Mouse (Mus musculus): ENCODE measurements around the gene Rnf145.
A peak's percentile ranks its signal among the peaks of the same experiment; 100 is the strongest.

Gene Rnf145

GRCm38 (mm10) chr11:44509906-44510305, 8.9 kb upstream of the Rnf145 start:
- no peak for DNase-seq (ENCODE audit: low spot score)

- no peak for DNase-seq (ENCODE audit: low spot score)
Observed at GRCm38 (mm10) chr11:44510371-44510770, 8.4 kb upstream of the Rnf145 start.

- DNase-seq (ENCODE audit: low spot score) = peak; percentile 56
Observed at GRCm38 (mm10) chr11:44512044-44513025, 6.4 kb upstream of the Rnf145 start.

DNA sequence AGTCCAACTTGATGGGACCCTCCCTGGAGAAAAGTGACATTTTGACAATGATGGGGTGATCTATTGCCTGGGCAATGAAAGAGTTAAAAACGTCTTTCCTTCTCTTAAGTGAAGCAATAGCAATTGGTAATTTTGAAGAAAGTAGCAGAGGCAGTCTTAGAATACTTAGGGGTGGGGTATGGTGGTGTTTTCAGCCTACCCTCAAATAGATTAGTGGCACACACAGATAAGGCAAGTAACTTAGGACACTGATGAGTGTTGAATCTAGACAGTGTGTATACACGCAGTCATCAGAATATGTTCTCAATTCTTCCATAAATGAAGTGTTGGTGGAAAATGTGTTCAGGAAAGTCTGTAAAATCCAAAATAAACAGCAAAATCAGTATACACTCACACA, 5.7 kb upstream of the Rnf145 start:
- DNase-seq (ENCODE audit: low spot score) = no peak

DNA sequence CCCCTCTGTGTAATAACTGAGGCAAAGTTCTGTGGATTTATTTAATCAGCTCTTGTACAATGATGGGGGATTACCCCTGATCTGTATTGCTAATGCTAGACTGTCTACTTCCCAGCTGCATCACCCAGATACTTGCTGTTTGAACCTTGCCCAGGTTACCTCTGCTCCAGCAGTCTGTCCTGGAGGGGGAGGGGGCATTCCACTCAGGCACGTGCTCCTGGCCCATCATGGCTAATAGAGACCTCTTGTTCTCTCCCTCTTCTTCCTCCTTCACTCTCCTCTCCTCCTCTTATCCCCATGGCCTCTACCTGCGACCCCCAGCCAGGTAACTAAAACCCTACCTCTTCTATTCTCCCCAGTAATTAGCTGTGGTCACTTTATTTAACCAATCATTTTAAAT, 4.1 kb upstream of the Rnf145 start:
- no peak for DNase-seq (ENCODE audit: low spot score)

DNA sequence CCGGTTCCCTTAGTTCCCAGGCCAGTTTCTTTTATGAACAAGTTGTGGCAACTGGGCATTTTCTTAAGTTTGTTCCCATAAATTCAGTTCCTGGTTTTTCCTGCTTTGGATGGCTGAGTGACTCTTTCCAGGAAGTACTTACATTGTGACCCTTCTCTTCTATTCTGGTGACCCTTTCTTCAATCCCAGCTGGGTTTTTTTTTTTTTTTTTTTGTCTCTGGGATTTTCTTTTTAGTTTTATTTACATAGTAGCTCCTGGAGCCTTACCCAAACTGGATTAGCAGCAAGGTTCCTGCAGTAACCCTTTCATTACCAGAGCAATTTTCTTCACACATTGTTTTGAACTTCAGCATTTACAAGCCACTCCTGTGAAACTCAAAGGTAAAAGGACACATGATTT, 2.4 kb upstream of the Rnf145 start:
- no peak for DNase-seq (ENCODE audit: low spot score)

- no peak for DNase-seq (ENCODE audit: low spot score)
Observed at GRCm38 (mm10) chr11:44517561-44518280, 1.0 kb upstream of the Rnf145 start.

GRCm38 (mm10) chr11:44519096-44519949, 559 bp downstream of the Rnf145 start:
- DNase-seq (ENCODE audit: low spot score) = peak; percentile 38

GRCm38 (mm10) chr11:44519950-44520761, 1.4 kb downstream of the Rnf145 start:
- DNase-seq (ENCODE audit: low spot score) = peak; percentile 65

GRCm38 (mm10) chr11:44522594-44522993, 3.8 kb downstream of the Rnf145 start:
- DNase-seq (ENCODE audit: low spot score) = no peak

GRCm38 (mm10) chr11:44525765-44526164, 7.0 kb downstream of the Rnf145 start:
- no peak for DNase-seq (ENCODE audit: low spot score)

DNA sequence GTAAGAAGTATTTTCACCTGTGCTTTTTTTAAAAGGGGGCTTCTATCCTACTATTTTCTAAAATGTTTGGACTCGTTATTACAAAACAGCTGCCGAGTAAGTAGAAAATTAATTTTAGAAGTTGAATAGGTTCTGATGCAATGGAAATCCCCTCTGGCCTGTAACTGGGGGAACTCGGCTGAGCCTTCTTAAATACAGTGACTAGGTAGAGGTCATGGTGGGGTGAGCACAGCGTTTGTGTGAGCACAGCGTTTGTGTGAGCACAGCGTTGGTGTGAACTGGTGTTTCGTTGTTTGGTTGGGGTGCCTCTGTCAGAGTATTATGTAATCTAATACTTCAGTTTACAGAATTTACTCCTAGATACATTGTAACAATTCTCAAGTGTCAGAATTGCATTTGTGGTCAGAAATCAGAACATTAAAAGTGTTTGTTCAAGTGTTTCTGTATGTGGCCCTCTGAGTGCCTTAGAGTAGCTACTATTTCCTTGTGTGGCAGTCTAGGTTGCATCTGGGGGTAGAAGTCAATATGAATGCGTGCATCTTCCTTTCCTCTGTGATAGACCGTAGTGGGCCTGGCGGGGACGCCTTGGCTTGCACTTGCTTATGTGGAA, 8.0 kb downstream of the Rnf145 start:
- no peak for DNase-seq (ENCODE audit: low spot score)

GRCm38 (mm10) chr11:44528560-44529199, 9.9 kb downstream of the Rnf145 start:
- no peak for DNase-seq (ENCODE audit: low spot score)

GRCm38 (mm10) chr11:44529200-44529599, 10.4 kb downstream of the Rnf145 start:
- DNase-seq (ENCODE audit: low spot score) = peak; percentile 53

GRCm38 (mm10) chr11:44529716-44530115, 11.0 kb downstream of the Rnf145 start:
- no peak for DNase-seq (ENCODE audit: low spot score)

DNA sequence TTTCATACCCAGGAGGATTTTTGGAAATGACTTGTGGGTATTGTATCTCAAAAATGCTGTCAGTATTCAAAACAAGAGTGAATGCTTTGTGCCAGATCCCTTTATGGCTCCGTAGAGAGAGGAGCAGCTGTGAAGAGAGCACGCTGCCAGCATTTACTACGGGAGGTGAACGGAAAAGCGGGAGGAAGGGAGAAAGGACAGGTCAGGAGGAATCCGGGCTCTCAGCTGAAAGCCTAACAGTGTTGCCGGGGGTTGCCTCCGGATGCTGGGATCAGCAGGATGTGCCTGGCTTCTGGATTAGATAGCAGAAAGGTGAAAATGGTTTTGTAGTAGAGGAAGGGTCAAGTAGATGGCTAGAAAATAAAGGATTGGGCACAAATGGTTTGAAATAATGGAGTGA, 11.6 kb downstream of the Rnf145 start:
- no peak for DNase-seq (ENCODE audit: low spot score)

- no peak for DNase-seq (ENCODE audit: low spot score)
Observed at GRCm38 (mm10) chr11:44530867-44531266, 12.1 kb downstream of the Rnf145 start.

GRCm38 (mm10) chr11:44531617-44532016, 12.9 kb downstream of the Rnf145 start:
- no peak for DNase-seq (ENCODE audit: low spot score)

GRCm38 (mm10) chr11:44532846-44533781, 14.3 kb downstream of the Rnf145 start:
- DNase-seq (ENCODE audit: low spot score) = no peak

Data from spleen, adult 12 weeks (tissue).